Mouse (Mus musculus) embryonic facial prominence, embryonic 10.5 days (tissue): ENCODE results near the gene Avp. TPM values are rescaled to one million over a fixed set of nuclear protein-coding genes. Genes with fewer than 3 reads are reported as not detected.

Experiments used
- microRNA-seq: library from miRNA; unstranded; fragments of <30 nt; microRNA quantifications from one replicate; pipeline ENCODE4, GENCODE M21; 2017
- polyA plus RNA-seq: library from polyadenylated mRNA; unstranded; fragments of >200 nt; fragmentation: Nextera tagmentation; extraction: Ambion mirVana; gene quantifications from 2 replicates; pipeline ENCODE4 v1.2.1, GENCODE M21; 2016

Avp gene
- polyA plus RNA-seq, 1 experiment from 2014 or later, result not detected

Small RNAs within 50 kb of the gene (microRNA-seq; reads per million reads assigned to microRNA genes)
- not detected for gene Gm23876

Other genes starting within 250 kb of the Avp start
- 63.6 and 69.7 TPM in 2 replicates for gene Cpxm1, start 185.0 kb downstream of the Avp start, polyA plus RNA-seq
- 0.08 TPM in 1 of 2 replicates, not detected in the other for gene Gm28372, start 177.3 kb downstream of the Avp start, polyA plus RNA-seq
- not detected in 2 replicates for gene 1700020A23Rik, start 177.3 kb downstream of the Avp start, polyA plus RNA-seq
- gene Tmem239, start 176.1 kb downstream of the Avp start, polyA plus RNA-seq, result not detected in 2 replicates
- gene Vps16, start 158.2 kb downstream of the Avp start, polyA plus RNA-seq, result 112 and 122 TPM in 2 replicates
- gene Pced1a, start 157.9 kb downstream of the Avp start, polyA plus RNA-seq, result 13.9 and 14.0 TPM in 2 replicates
- gene Ptpra, start 132.3 kb downstream of the Avp start, polyA plus RNA-seq, result 81.1 and 82.7 TPM in 2 replicates
- gene Mrps26, start 18.8 kb downstream of the Avp start, polyA plus RNA-seq, result 83.7 and 86.4 TPM in 2 replicates
- gene Oxt, start 6.4 kb downstream of the Avp start, polyA plus RNA-seq, result not detected in 2 replicates
- 23.3 and 25.5 TPM in 2 replicates for gene Fastkd5, start 47.5 kb upstream of the Avp start, polyA plus RNA-seq
- 21.3 and 21.6 TPM in 2 replicates for gene Ubox5, start 47.5 kb upstream of the Avp start, polyA plus RNA-seq
- 3.1 and 3.3 TPM in 2 replicates for gene Lzts3, start 60.2 kb upstream of the Avp start, polyA plus RNA-seq
- 48.2 and 48.3 TPM in 2 replicates for gene Ddrgk1, start 82.1 kb upstream of the Avp start, polyA plus RNA-seq
- 144 and 150 TPM in 2 replicates for gene Itpa, start 85.1 kb upstream of the Avp start, polyA plus RNA-seq
- 0.53 and 0.69 TPM in 2 replicates for gene Slc4a11, start 115.0 kb upstream of the Avp start, polyA plus RNA-seq